Mouse (Mus musculus): ENCODE data around the gene Kifap3. TPM values are rescaled to one million over a fixed set of nuclear protein-coding genes. Genes with fewer than 3 reads are reported as not detected.

Gene Kifap3
- total RNA-seq, 2 experiments from 2014 or later = 20.9 to 22.5 TPM

GRCm38 (mm10) chr1:163889629-163890028, 110.2 kb downstream of the Kifap3 start:
- intact Hi-C loops (cut with DNase I) = no loop called here
- no peak for DNase-seq

- DNase-seq = no peak
- intact Hi-C loops (cut with DNase I) = no loop called here
These were observed 113.9 kb downstream of the Kifap3 start for GRCm38 (mm10) chr1:163893294-163893693.

GRCm38 (mm10) chr1:163893774-163894527, 114.6 kb downstream of the Kifap3 start:
- DNase-seq = no peak

GRCm38 (mm10) chr1:163898291-163898764, 118.9 kb downstream of the Kifap3 start:
- no peak for DNase-seq
- intact Hi-C loops (cut with DNase I) = no loop called here

More at GRCm38 (mm10) chr1:163893774-163894527, 114.6 kb downstream of the Kifap3 start:
- intact Hi-C loops (cut with DNase I) = no loop called here

GRCm38 (mm10) chr1:163899575-163899974, 120.2 kb downstream of the Kifap3 start:
- DNase-seq = no peak
- intact Hi-C loops (cut with DNase I) = no loop called here

- intact Hi-C loops (cut with DNase I) = no loop called here
- DNase-seq = no peak
These were observed 120.8 kb downstream of the Kifap3 start for GRCm38 (mm10) chr1:163900168-163900567.

GRCm38 (mm10) chr1:163903411-163903810, 124.0 kb downstream of the Kifap3 start:
- intact Hi-C loops (cut with DNase I) = no loop called here
- no peak for DNase-seq

GRCm38 (mm10) chr1:163907007-163907811, 127.8 kb downstream of the Kifap3 start:
- intact Hi-C loops (cut with DNase I) = no loop called here
- DNase-seq = no peak

GRCm38 (mm10) chr1:163908389-163908788, 129.0 kb downstream of the Kifap3 start:
- intact Hi-C loops (cut with DNase I) = no loop called here

GRCm38 (mm10) chr1:163910343-163910742, 131.0 kb downstream of the Kifap3 start:
- intact Hi-C loops (cut with DNase I) = loop anchor here (1.0 to 2.0 kb wide), 3 partner anchors 76 to 820 kb away; no protein-coding TSS in a partner anchor
- DNase-seq = peak; percentile 16 to 25

More at GRCm38 (mm10) chr1:163908389-163908788, 129.0 kb downstream of the Kifap3 start:
- DNase-seq = no peak

GRCm38 (mm10) chr1:163910785-163911184, 131.4 kb downstream of the Kifap3 start:
- intact Hi-C loops (cut with DNase I) = loop anchor here (1.0 to 2.0 kb wide), 3 partner anchors 76 to 820 kb away; no protein-coding TSS in a partner anchor
- DNase-seq = no peak

- intact Hi-C loops (cut with DNase I) = loop anchor here (2.0 kb wide), 1 partner anchor 821 kb away; no protein-coding TSS in a partner anchor
- DNase-seq = no peak
These were observed 132.6 kb downstream of the Kifap3 start for GRCm38 (mm10) chr1:163911981-163912380.

- no peak for DNase-seq
- intact Hi-C loops (cut with DNase I) = no loop called here
These were observed 138.2 kb downstream of the Kifap3 start for GRCm38 (mm10) chr1:163917349-163918160.

GRCm38 (mm10) chr1:163924093-163924492, 144.7 kb downstream of the Kifap3 start:
- intact Hi-C loops (cut with DNase I) = no loop called here
- DNase-seq = no peak

GRCm38 (mm10) chr1:163928846-163929245, 149.5 kb downstream of the Kifap3 start, which contains the start of gene Scyl3:
Gene Scyl3 (plus strand): TSS chr1:163929100.
- intact Hi-C loops (cut with DNase I) = loop anchor here (5.0 kb wide), 1 partner anchor 1382 kb away; the partner anchor contains the start of gene Mettl13
- DNase-seq = no peak

GRCm38 (mm10) chr1:163929636-163930457, 150.5 kb downstream of the Kifap3 start:
- intact Hi-C loops (cut with DNase I) = loop anchor here (5.0 kb wide), 2 partner anchors 62 to 1383 kb away; partner anchors contain the start of genes BC055324, Mettl13 and Mettl18
- peak; percentile 90 to 93 for DNase-seq

- DNase-seq = no peak
- intact Hi-C loops (cut with DNase I) = loop anchor here (5.0 kb wide), 1 partner anchor 62 kb away; the partner anchor contains the start of genes BC055324 and Mettl18
These were observed 151.0 kb downstream of the Kifap3 start for GRCm38 (mm10) chr1:163930458-163930794.

- intact Hi-C loops (cut with DNase I) = loop anchor here (5.0 kb wide), 1 partner anchor 60 kb away; the partner anchor contains the start of genes BC055324 and Mettl18
- no peak for DNase-seq
These were observed 152.4 kb downstream of the Kifap3 start for GRCm38 (mm10) chr1:163931801-163932200.

- intact Hi-C loops (cut with DNase I) = loop anchor here (5.0 kb wide), 1 partner anchor 58 kb away; the partner anchor contains the start of genes BC055324 and Mettl18
- DNase-seq = no peak
These were observed 155.2 kb downstream of the Kifap3 start for GRCm38 (mm10) chr1:163934591-163934990.

Data from heart, postnatal 36 days (tissue).